Mouse (Mus musculus): ENCODE measurements around the gene Usp32.

Usp32 gene

GRCm38 (mm10) chr11:85123267-85123992 is 16.5 kb downstream of the Usp32 start:
- DNase-seq (ENCODE audit: low spot score in 2 of 2): no peak

DNA sequence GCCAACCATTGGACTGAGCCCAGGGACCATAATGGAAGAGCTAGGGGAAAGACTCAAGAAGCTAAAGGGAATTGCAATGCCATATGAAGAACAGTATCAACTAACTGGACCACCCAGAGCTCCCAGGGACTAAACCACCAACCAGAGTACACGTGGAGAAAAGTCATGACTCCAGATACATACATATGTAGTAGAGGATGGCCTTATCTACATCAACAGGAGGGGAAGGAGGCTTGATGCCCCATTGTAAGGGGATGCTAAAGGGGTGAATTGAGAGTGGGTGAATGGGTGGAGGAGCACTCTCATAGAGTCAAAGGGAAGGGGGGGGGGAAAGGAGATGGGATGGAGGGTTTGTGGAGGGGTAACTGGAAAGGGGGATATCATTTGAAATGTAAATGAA is 17.9 kb downstream of the Usp32 start:
- no peak for DNase-seq (ENCODE audit: low spot score in 2 of 2)

DNA sequence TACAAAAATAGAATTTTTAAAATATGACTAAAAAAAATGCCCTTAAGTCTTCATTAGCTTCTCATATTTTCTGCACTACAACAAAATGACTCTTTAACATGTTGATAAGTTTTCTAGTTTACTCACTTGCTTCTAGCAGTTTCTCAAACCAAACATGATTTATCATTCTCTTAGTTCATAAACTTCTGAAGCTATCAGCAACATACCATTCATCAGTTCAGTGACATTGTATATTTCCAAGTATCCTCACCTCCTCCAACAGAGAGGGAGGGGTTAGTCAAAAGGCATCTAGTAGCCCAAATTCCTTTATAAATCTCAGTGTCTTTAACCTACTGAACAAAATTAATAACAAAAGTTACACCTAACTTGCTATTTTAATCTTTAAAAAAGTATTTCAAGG is 22.8 kb downstream of the Usp32 start:
- no peak for DNase-seq (ENCODE audit: low spot score in 2 of 2)

DNA sequence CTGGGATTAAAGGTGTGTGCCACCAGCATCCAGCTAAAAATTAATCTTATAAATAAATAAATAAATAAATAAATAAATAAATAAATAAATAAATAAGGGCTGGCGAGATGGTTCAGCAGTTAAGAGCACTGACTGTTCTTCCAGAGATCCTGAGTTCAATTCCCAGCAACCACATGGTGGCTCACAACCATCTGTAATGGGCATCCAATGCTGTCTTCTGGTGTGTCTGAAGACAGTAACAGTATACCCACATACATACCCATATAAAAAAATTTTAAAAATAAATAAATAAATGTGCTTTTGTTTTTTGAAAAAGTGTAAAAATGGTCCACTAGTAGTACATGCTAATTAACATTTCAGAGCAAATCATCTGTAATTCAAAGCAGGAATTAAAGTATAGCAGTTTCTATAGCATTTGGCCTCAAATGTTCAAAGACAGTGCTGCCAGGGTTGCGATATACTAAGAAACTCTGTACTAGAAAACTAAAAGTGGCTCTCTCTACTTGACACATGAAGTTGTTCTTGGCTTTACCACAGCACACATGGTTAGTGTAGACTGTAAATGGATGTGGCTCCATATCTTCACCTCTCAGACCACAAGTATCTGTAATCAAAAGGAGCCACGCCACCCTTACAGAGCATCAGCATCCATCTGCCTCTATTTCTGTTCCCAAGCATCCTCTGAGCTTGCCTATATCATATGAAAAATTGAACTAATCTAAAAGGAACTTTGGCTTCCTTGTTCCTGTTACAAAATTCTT is 23.7 kb downstream of the Usp32 start:
- peak in 1 of 2 experiments; percentile 47 for DNase-seq (ENCODE audit: low spot score in 2 of 2)

- no peak for DNase-seq (ENCODE audit: low spot score in 2 of 2)
Measured at GRCm38 (mm10) chr11:85109957-85110356, 30.0 kb downstream of the Usp32 start.

GRCm38 (mm10) chr11:85107217-85107616 is 32.7 kb downstream of the Usp32 start:
- no peak for DNase-seq (ENCODE audit: low spot score in 2 of 2)

GRCm38 (mm10) chr11:85105836-85106235 is 34.1 kb downstream of the Usp32 start:
- no peak for DNase-seq (ENCODE audit: low spot score in 2 of 2)

GRCm38 (mm10) chr11:85103763-85104162 is 36.2 kb downstream of the Usp32 start:
- peak in 1 of 2 experiments; percentile 13 for DNase-seq (ENCODE audit: low spot score in 2 of 2)

GRCm38 (mm10) chr11:85095116-85095515 is 44.8 kb downstream of the Usp32 start:
- peak in 1 of 2 experiments; percentile 5 for DNase-seq (ENCODE audit: low spot score in 2 of 2)

GRCm38 (mm10) chr11:85086253-85086652 is 53.7 kb downstream of the Usp32 start:
- DNase-seq (ENCODE audit: low spot score in 2 of 2): peak in 1 of 2 experiments; percentile 4

DNA sequence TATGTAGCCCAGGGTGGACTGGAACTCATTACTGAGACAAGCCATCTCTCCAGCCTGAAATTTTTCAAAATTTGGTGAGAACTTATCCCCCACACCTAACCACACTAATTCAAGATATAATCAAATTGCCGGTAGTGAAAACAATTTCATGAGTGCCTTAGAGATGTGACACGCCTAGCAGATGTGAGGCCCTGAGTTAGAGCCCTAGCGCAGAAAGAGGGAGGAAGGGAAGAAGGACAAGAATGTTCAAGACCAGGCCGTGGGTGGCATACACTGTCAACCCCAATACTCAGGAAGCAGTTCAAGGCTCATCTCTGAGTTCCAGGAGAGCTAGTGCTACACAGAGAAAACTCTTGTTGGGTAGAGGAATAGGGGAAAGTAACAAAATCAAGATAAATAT is 72.1 kb downstream of the Usp32 start:
- no peak for DNase-seq (ENCODE audit: low spot score in 2 of 2)

- no peak for DNase-seq (ENCODE audit: low spot score in 2 of 2)
Measured at GRCm38 (mm10) chr11:85058562-85058961, 81.4 kb downstream of the Usp32 start.

DNA sequence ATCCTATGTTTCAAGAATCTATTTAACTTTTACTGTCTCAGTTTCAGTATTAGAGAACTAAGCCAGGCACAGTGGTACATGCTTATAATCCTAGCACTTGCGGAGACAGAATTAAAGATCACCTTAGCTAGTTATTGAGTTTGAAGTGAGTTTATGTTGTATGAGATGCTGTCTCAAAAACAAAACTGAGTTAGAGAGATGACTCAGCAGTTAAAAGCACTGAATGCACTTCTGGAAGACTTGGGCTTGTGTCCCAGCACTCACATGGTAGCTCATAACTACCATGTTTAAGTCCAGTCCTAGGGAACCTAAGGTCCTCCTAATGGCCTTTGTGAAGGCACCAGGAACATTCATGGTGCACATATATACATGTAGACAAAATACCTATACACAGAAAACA is 82.4 kb downstream of the Usp32 start:
- no peak for DNase-seq (ENCODE audit: low spot score in 2 of 2)

DNA sequence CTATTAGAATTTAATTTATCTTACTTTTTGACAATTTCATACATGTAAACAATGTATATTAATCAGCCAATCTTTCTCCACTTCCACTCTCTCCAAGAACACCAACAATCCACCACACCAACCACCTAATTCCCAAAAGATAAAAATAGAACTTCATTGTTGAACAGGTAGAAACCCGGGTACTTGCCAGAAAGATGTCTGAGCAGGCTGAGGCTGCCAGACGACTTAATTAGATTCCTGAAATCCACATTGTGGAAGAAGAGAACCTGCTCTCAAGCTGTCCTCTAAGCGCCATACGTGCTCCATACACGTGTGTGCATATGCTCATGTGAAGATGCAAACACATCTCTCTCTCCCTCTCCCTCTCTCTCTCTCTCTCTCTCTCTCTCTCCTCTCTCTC is 83.1 kb downstream of the Usp32 start:
- no peak for DNase-seq (ENCODE audit: low spot score in 2 of 2)

DNA sequence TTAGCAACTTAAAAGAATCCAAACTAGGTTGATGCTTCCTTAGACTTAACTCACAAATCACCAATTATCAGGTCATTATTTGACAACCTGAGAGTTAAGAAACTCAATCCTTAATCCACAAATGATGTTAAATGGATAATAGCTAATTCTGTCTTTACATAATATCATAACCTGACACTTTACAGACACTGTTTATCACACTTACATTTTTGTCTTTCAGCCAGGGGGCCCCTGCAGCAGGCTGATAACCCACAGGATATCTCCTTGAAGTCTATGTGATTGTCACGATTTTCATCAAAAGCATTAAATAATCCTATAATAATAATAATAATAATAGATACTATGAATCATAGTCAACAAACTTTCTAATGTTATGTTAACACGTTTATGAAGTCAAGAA is 84.4 kb downstream of the Usp32 start:
- no peak for DNase-seq (ENCODE audit: low spot score in 2 of 2)

DNA sequence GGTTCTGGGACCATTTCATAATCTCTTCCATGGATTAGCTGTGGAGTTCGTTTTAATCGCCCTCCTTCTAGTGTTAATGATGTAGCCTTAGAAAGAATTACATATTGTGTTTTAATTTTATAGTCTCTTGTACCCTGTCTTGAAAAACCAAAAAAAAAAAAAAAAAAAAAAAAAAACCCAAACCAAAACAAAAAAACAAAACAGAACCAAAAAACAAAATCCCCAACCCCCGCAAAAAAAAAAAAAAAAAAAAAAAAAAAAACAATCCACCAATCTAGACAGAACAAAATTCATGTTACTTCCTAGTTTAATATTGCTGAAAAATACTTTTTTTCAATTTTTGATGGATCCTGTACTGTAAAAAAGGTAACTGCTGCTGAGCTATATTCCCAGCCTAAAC is 100.7 kb downstream of the Usp32 start:
- no peak for DNase-seq (ENCODE audit: low spot score in 2 of 2)

GRCm38 (mm10) chr11:85013121-85013520 is 126.8 kb downstream of the Usp32 start:
- no peak for DNase-seq (ENCODE audit: low spot score in 2 of 2)

- DNase-seq (ENCODE audit: low spot score in 2 of 2): no peak
Measured at GRCm38 (mm10) chr11:85003566-85003965, 136.4 kb downstream of the Usp32 start.

DNA sequence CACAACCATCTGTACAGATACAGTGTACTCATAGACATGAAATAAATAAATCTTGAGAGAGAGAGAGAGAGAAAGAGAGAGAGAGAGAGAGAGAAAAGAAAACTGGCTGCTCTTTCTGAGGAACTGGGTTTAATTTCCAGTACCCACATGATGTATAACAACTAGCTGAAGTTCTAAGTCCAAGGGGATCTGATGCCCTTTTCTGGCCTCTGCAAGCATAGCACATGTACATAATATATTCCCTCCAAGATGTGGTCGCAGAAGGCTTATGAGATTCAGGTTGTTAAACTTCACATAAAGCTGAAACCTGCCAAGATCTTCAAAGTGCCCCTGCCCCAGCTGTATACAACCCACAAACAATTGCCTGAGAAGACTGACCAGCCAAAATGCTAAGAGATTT is 144.7 kb downstream of the Usp32 start:
- DNase-seq (ENCODE audit: low spot score in 2 of 2): no peak

DNA sequence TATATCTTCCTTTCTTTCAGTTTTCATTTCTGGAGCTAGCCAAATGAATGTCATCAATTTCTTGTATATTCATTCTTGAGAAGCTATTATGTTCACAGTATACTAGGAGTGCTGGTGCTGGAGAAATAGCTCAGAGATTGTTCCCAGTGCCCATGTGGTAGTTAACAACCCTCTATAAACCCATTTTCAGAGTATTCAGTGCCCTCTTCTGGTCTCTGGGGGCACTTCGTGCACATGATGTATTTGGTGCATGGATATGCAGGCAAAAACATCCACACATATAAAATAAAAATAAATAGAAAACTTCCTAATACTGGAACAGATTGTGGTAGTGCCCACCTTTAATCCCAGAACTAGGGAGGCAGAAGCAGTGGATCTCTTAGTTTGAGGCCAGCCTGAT is 147.0 kb downstream of the Usp32 start:
- DNase-seq (ENCODE audit: low spot score in 2 of 2): no peak

DNA sequence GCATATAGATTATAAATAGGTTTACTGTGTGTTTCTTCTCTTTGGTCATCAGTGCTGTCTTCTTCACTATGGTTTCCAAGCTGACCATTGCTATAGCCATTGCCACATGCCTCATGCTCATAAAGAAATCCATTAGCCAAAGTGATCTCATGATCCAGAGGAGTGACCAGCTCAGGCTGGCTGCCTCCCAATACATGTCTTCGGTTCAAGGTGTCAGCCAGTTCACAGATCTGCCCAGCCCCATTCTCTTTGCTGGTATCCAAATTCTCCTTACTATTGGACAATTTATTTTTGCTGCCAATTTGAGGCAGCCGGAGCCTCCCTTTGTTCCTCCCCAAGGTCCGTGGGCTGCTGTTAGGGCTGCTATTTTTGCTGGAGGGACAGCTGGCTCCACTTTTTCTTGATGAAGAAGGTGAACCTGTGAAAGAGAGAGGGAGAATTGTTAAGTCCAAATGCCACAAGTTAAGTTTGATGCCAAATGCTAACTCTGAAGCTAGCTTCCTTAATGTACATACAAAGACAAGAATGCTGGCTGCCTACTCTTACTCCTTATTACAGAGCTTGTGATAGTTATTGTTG is 151.5 kb downstream of the Usp32 start:
- no peak for DNase-seq (ENCODE audit: low spot score in 2 of 2)

- no peak for DNase-seq (ENCODE audit: low spot score in 2 of 2)
Measured at GRCm38 (mm10) chr11:84985421-84985820, 154.5 kb downstream of the Usp32 start.

DNA sequence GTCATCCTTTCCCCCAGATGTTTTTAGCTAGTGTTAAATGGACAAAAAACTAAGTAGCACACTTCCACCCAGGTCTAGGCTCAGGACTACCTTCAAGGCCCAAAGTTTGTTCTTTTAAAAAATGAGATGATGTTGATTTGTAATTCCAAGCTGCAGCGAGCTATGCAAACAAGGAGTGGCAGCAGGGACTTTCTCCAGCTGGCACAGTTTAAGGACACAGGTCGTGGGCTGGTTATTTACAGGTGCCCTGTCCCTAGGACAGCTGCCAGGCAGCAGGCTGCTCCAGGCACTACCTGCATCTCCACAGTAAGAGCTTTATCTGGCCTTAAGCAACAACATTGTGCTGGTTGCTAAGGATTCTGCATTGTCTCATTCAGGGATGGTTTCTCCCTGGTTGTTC is 159.3 kb downstream of the Usp32 start:
- no peak for DNase-seq (ENCODE audit: low spot score in 2 of 2)

Data from spleen, postnatal 10 days (tissue).